Mouse (Mus musculus) gastrocnemius, postnatal 10 days (tissue): ENCODE data around the gene Mmp12. TPM values are rescaled to one million over a fixed set of nuclear protein-coding genes. Genes with fewer than 3 reads are reported as not detected.
"Not testable (repeated sequence)": the region's sequence is repeated elsewhere in the genome, so short reads cannot be mapped to it uniquely, and the experiment has no call there.

Experiments used
- DNase-seq: peaks from one replicate; pipeline ENCODE4 v3.0.0; 2021; ENCODE audit warnings: mixed read lengths
- long read RNA-seq, 2 experiments: library from polyadenylated mRNA; stranded (forward); transcript quantifications; one replicate each; pipeline ENCODE4 v2.0.0; 2021
- total RNA-seq, 2 experiments: library from RNA; stranded (reverse); gene quantifications; 2 replicates each; pipeline ENCODE4 v1.2.3; 2021

Mmp12 gene
- not detected for total RNA-seq
- long read RNA-seq, experiment 1, result 0 reads
- long read RNA-seq, experiment 2, result 0 reads

DNA sequence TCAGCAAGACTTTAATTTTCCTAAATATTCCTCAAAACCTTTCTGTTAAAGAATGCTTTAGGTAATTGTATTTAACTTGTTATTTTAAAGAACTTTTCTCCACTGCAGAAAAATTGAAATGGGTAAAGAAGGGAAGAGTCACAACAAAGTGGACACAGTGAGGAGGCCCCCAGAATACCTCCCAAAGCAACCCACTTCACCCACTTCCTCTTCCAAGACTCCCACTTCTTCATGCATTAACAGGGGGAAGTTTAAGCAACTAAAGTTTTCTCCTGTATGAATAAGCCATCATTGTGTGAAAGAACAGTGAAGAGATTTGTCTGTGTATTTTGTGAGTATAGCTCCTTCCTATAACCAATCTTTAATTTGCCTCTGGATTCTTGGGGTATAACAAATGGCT lies at the start of gene Mmp12:
Gene Mmp12 (plus strand): TSS at position 275 of the 400 bp plus-strand sequence.
- no peak for DNase-seq

DNA sequence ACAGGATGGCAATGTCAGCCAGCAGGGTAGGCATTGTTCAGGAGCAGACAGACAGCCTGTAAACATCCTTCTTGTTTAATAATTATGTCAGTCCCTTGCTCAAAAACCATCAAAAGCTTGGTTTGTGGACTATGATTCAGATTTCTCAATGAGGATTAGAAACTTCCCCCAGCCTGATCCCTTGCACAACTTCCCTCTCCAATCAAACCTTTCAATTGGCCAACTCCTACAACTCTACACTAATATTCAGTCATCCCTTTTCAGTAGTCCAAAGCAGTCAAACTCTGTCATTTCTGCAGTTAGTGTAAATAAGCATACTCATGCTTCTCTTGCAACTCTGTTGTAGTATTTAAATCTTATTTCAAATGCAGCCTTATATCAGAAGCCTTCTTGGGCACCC lies 12.3 kb upstream of the Mmp12 start:
- no peak for DNase-seq

DNA sequence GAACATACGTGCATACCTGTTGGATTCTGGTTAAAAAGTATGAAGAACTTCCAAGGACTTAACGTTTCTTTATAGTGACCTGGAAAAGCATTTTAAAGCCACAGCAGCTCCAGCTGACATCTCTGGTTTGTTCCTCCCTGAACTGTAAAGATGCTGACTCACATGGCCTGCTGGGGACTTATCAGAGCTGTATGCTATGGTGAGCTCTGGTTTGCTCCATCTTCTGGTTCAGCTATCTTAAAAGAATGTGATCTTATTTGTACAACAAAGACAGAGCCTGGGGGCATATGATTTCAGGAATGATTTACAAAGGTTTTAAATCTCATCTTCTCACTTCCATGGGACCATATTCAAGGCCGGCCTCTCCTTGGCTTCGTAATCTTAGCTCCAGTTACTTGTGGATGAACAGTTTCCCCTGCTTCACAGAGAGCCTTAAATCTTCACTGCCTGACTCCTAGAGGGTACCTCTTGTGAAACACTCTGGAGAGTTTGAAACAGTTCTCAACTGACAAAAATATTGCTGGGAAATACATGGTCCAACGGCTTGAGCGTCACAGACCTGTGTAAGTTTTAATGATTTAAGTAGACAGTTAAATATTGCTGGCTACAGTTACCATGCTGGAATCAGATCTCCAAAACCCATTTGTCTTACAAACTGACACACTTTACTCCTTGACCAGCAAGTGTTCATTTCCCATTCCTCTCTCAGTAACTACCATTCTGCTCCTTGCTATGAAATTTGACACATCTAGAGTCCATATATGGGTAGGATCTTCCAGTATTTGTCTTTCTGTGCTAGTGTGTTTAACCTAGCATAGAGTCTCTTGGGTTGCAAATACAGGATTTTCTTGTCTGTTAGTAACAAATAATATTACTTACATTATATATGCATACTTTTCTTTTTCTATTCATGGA lies 8.2 kb upstream of the Mmp12 start:
- no peak for DNase-seq

DNA sequence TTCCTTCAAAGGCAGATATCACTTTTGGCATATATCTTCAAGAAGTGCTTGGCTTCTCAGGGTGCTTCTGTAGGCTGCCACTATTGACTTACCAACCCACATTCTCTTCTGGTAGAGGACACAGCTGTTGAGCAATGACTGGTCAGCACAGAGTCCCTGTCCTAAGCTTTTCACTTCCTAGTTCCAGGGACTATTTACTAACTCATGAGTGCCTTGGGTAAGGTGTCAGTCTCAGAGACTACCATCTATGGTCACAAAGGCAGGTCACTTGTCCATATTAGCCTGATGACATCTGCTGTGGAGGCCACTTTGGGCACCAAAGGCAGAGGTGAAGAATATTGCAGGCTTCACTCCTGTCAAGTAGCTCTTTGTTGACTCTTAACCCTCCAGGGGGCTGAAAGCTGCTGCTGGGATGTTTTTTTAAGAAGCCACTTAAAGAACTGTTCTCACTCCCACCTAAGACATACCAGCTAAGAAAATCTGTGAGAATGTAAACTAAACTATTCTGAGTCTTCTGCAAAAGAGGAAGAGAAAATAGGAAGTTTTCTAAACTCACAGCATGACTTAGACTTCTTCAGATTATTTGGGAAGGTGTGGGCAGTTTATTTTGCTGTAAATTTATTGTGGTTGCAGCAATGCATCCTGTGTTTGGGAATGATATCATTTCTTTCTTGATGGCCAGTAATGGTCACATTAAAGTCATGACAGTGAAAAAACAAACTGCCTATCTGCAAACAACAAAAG lies 7.3 kb upstream of the Mmp12 start:
- DNase-seq, result no peak

DNA sequence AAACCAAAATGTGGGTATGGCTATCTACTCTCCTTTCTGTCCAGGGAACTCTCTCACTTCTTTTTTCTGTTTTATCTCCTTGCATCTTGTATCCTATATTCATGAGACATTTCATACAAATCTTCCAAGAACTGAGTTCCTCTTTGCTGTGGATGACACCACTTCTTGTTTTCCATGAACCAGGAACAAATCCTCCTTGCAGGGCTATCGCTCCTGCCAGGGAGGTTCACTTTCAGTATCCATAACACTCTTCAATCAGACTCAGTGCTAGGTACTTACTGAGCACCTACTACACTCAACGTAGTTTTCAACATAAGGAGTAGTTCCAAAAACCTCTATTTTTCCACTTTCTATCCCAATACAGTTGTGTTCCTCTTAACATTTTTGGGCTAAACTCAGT lies 1.3 kb downstream of the Mmp12 start:
- DNase-seq, result no peak

DNA sequence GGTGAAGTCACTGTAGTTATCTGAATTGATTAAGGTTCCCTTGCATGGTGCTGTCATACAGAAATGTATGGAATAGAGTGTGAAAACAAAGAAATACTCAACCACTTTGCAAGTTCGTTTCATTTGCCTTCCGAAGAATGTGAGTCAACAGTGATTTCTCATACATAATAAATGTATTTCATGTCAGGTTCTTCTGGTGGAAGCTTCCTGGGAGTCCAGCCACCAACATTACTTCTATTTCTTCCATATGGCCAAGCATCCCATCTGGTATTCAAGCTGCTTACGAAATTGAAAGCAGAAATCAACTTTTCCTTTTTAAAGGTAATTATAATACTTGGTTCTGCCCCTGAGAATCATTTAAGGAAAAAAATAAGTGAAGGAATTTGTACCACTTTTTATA lies 10.4 kb downstream of the Mmp12 start:
- no peak for DNase-seq

DNA sequence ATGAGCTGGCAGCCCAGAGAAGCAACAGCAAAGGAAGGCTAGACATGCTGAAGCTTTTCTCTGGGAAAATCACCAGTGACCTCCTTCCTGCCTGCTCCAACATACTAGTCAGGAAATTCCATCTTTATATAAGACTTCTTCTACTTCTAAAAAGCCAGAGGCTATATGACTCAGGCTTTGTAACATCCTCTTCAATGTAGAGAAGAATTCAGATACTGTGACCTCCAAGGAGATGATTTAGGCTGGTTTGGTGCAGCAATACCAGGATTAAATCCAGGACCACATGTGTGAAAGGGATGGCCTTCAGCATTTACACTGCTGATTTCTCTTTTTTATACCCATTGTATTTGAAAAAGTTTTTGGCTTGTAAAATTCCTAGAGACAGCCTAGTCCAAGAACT lies 43.8 kb downstream of the Mmp12 start, which contains the start of gene Mmp1b:
Gene Mmp1b (minus strand): TSS at position 101 of the 400 bp plus-strand sequence.
- DNase-seq, result no peak

DNA sequence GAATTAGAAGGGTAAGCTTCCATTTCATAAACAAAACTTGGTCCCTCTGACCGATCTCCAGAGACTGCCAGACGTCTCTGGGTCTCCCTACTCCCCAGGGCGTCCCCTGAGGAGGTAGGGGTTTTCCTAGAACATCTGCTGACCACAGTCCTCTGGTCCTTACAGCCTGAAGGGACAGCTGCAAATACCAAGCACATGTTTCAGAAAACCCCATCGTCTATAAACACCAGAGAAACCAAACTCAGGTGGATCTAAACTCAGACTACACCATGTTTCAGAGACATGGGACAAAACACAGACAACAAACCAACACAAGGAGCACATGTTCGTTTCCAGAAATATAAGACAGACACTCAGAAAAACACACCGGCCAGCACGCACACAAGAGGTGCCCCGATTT lies 52.4 kb downstream of the Mmp12 start:
- DNase-seq, result not testable (repeated sequence)

Other genes with a start within 250 kb of the Mmp12 start
- 1 to 10 TPM; 3.8 to 4.3 TPM for gene Dync2h1, start 159.9 kb upstream of the Mmp12 start, total RNA-seq
- gene Dcun1d5, start 159.9 kb upstream of the Mmp12 start, total RNA-seq, result 10 to 100 TPM; 65.4 to 69.4 TPM
- 10 to 100 TPM in 1 of 2 experiments, not detected in 1; 47.5 TPM for gene Mmp13, start 71.9 kb upstream of the Mmp12 start, total RNA-seq
- not detected for gene Mmp1b, start 43.7 kb downstream of the Mmp12 start, total RNA-seq
- under 1 TPM in 1 of 2 experiments, not detected in 1; 0.14 TPM for gene Mmp3, start 101.4 kb downstream of the Mmp12 start, total RNA-seq
- gene Mmp10, start 158.0 kb downstream of the Mmp12 start, total RNA-seq, result not detected
- under 1 TPM in 1 of 2 experiments, not detected in 1; 0.61 TPM for gene Mmp8, start 214.1 kb downstream of the Mmp12 start, total RNA-seq
- under 1 TPM in 1 of 2 experiments, not detected in 1; 0.16 TPM for gene Mmp27, start 227.0 kb downstream of the Mmp12 start, total RNA-seq